Mouse (Mus musculus): ENCODE data around the gene Padi4. TPM values are rescaled to one million over a fixed set of nuclear protein-coding genes. Genes with fewer than 3 reads are reported as not detected.

The Padi4 gene
- total and polyA plus RNA-seq, 3 experiments: 0.02 TPM; not detected in 2

- Histone ChIP-seq H3K4me3 (ENCODE audit: low read depth, low read length) (no peak overlapping the region), H3K27me3 (ENCODE audit: insufficient read depth, low read length) (peaks cover 17% of the 10 kb centered on the region; the same call in 1 of the 2 replicates), H3K4me1 (ENCODE audit: insufficient read depth, low read depth, low read length) (peaks cover 17% of the 10 kb centered on the region), H3K9me3 (replicated peaks) (no peaks in the 10 kb centered on the region), H3K36me3 (replicated peaks) (no peaks in the 10 kb centered on the region)
- TF ChIP-seq POLR2AphosphoS5 (IDR thresholded peaks at IDR 0.05; ENCODE audit: insufficient replicate concordance, low read depth, low read length) (no peak), CTCF (IDR thresholded peaks at IDR 0.05; ENCODE audit: low read depth, low read length) (no peak), TAL1 (conservative IDR thresholded peaks at IDR 0.05; ENCODE audit: low read depth, low read length) (no peak), GATA1 (IDR thresholded peaks at IDR 0.05; ENCODE audit: borderline replicate concordance, low read length) (no peak), GATA2 (IDR thresholded peaks at IDR 0.05; ENCODE audit: borderline replicate concordance, low read depth, low read length) (no peak)
- ATAC-seq (ENCODE audit: extremely low read depth, insufficient number of reproducible peaks, low FRiP score, poor library complexity, severe bottlenecking) (no peak), DNase-seq (ENCODE audit: low spot score) (no peak)
These were observed 35.1 kb upstream of the Padi4 start for GRCm38 (mm10) chr4:140809118-140809517.

DNA sequence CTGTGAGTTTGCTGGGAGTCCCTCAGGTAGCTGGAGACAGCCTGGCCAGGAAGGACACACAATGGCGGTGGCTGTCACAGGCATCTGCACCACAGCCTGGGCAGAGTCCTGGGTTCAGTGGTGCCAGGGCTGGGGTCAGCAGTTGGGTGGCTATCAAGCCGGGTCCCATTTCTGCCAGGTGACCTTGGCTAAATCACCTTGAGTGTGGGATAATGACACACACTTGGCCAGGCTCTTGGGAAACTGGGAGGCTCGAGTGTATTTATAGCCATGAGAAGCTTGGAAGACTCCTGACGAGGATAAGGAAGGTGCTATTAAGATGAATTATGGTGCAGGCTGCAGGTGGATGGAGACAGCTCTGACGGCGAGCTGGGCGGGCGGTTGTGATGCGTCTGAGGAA is 30.6 kb upstream of the Padi4 start:
- Histone ChIP-seq H3K4me1 (ENCODE audit: insufficient read depth, low read depth, low read length) (no peaks in the 10 kb centered on the region; the same call in 1 of the 2 replicates), H3K9me3 (replicated peaks) (no peaks in the 10 kb centered on the region), H3K27me3 (ENCODE audit: insufficient read depth, low read length) (peaks cover 26% of the 10 kb centered on the region), H3K4me3 (ENCODE audit: low read depth, low read length) (no peak overlapping the region), H3K36me3 (replicated peaks) (no peaks in the 10 kb centered on the region)
- no peak for ATAC-seq (ENCODE audit: extremely low read depth, insufficient number of reproducible peaks, low FRiP score, poor library complexity, severe bottlenecking)
- DNase-seq (ENCODE audit: low spot score): no peak
- TF ChIP-seq GATA2 (IDR thresholded peaks at IDR 0.05; ENCODE audit: borderline replicate concordance, low read depth, low read length): no peak
- TF ChIP-seq CTCF (IDR thresholded peaks at IDR 0.05; ENCODE audit: low read depth, low read length): no peak
- TF ChIP-seq TAL1 (conservative IDR thresholded peaks at IDR 0.05; ENCODE audit: low read depth, low read length): no peak

DNA sequence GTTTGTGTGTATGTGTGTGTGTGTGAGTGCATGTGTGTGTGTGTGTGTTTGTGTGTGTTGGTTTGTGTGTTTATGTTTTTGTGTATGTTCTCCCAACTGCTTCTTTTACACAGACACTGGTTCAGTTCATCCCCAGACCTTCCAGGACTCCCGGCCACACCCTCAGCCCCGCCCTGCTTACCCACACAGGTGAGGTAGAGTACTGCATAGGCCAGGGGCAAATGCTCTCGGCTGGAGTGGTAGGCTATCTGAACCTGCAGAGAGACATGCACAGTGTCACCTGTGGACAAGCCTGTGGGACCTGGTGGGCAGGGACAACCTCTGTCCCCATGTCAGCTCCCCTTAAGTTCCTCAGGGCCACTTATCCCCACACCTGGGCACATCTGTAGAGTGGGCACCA is 27.3 kb upstream of the Padi4 start:
- no peaks in the 10 kb centered on the region for H3K4me1 ChIP-seq (ENCODE audit: insufficient read depth, low read depth, low read length)
- no peak for DNase-seq (ENCODE audit: low spot score)
- TF ChIP-seq GATA2 (IDR thresholded peaks at IDR 0.05; ENCODE audit: borderline replicate concordance, low read depth, low read length) (no peak), CTCF (IDR thresholded peaks at IDR 0.05; ENCODE audit: low read depth, low read length) (no peak), TAL1 (conservative IDR thresholded peaks at IDR 0.05; ENCODE audit: low read depth, low read length) (no peak), POLR2AphosphoS5 (IDR thresholded peaks at IDR 0.05; ENCODE audit: insufficient replicate concordance, low read depth, low read length) (no peak), GATA1 (IDR thresholded peaks at IDR 0.05; ENCODE audit: borderline replicate concordance, low read length) (no peak)
- H3K27me3 ChIP-seq (ENCODE audit: insufficient read depth, low read length): peaks cover 18% of the 10 kb centered on the region
- no peak overlapping the region for H3K4me3 ChIP-seq (ENCODE audit: low read depth, low read length)
- no peak for ATAC-seq (ENCODE audit: extremely low read depth, insufficient number of reproducible peaks, low FRiP score, poor library complexity, severe bottlenecking)
- no peaks in the 10 kb centered on the region for H3K9me3 ChIP-seq (replicated peaks)
- H3K36me3 ChIP-seq (replicated peaks): no peaks in the 10 kb centered on the region

- ATAC-seq (ENCODE audit: extremely low read depth, insufficient number of reproducible peaks, low FRiP score, poor library complexity, severe bottlenecking): no peak
- TF ChIP-seq POLR2AphosphoS5 (IDR thresholded peaks at IDR 0.05; ENCODE audit: insufficient replicate concordance, low read depth, low read length) (no peak), TAL1 (conservative IDR thresholded peaks at IDR 0.05; ENCODE audit: low read depth, low read length) (no peak), GATA2 (IDR thresholded peaks at IDR 0.05; ENCODE audit: borderline replicate concordance, low read depth, low read length) (no peak), CTCF (IDR thresholded peaks at IDR 0.05; ENCODE audit: low read depth, low read length) (no peak), GATA1 (IDR thresholded peaks at IDR 0.05; ENCODE audit: borderline replicate concordance, low read length) (no peak)
- H3K9me3 ChIP-seq (replicated peaks): no peaks in the 10 kb centered on the region
These were observed 22.8 kb upstream of the Padi4 start for GRCm38 (mm10) chr4:140796786-140797185.

GRCm38 (mm10) chr4:140794678-140795077 is 20.6 kb upstream of the Padi4 start:
- TF ChIP-seq CTCF (IDR thresholded peaks at IDR 0.05; ENCODE audit: low read depth, low read length) (no peak), POLR2AphosphoS5 (IDR thresholded peaks at IDR 0.05; ENCODE audit: insufficient replicate concordance, low read depth, low read length) (no peak), GATA2 (IDR thresholded peaks at IDR 0.05; ENCODE audit: borderline replicate concordance, low read depth, low read length) (no peak), GATA1 (IDR thresholded peaks at IDR 0.05; ENCODE audit: borderline replicate concordance, low read length) (no peak), TAL1 (conservative IDR thresholded peaks at IDR 0.05; ENCODE audit: low read depth, low read length) (no peak)
- no peaks in the 10 kb centered on the region; the same call in 1 of the 2 replicates for H3K27me3 ChIP-seq (ENCODE audit: insufficient read depth, low read length)
- H3K4me1 ChIP-seq (ENCODE audit: insufficient read depth, low read depth, low read length): no peaks in the 10 kb centered on the region
- no peak for DNase-seq (ENCODE audit: low spot score)
- H3K36me3 ChIP-seq (replicated peaks): no peaks in the 10 kb centered on the region
- H3K4me3 ChIP-seq (ENCODE audit: low read depth, low read length): no peak overlapping the region
- ATAC-seq (ENCODE audit: extremely low read depth, insufficient number of reproducible peaks, low FRiP score, poor library complexity, severe bottlenecking): no peak
- no peaks in the 10 kb centered on the region for H3K9me3 ChIP-seq (replicated peaks)

More at GRCm38 (mm10) chr4:140796786-140797185, 22.8 kb upstream of the Padi4 start:
- no peaks in the 10 kb centered on the region for H3K36me3 ChIP-seq (replicated peaks)
- peaks cover 4% of the 10 kb centered on the region for H3K27me3 ChIP-seq (ENCODE audit: insufficient read depth, low read length)
- no peak for DNase-seq (ENCODE audit: low spot score)
- no peak overlapping the region for H3K4me3 ChIP-seq (ENCODE audit: low read depth, low read length)
- H3K4me1 ChIP-seq (ENCODE audit: insufficient read depth, low read depth, low read length): no peaks in the 10 kb centered on the region

- no peak for DNase-seq (ENCODE audit: low spot score)
- no peaks in the 10 kb centered on the region for H3K9me3 ChIP-seq (replicated peaks)
- no peak for ATAC-seq (ENCODE audit: extremely low read depth, insufficient number of reproducible peaks, low FRiP score, poor library complexity, severe bottlenecking)
- no peak for TF ChIP-seq GATA1 (IDR thresholded peaks at IDR 0.05; ENCODE audit: borderline replicate concordance, low read length)
- no peak for TF ChIP-seq CTCF (IDR thresholded peaks at IDR 0.05; ENCODE audit: low read depth, low read length)
- no peak for TF ChIP-seq TAL1 (conservative IDR thresholded peaks at IDR 0.05; ENCODE audit: low read depth, low read length)
- no peak for TF ChIP-seq GATA2 (IDR thresholded peaks at IDR 0.05; ENCODE audit: borderline replicate concordance, low read depth, low read length)
- TF ChIP-seq POLR2AphosphoS5 (IDR thresholded peaks at IDR 0.05; ENCODE audit: insufficient replicate concordance, low read depth, low read length): no peak
- H3K4me3 ChIP-seq (ENCODE audit: low read depth, low read length): no peak overlapping the region
- no peaks in the 10 kb centered on the region for H3K36me3 ChIP-seq (replicated peaks)
- H3K4me1 ChIP-seq (ENCODE audit: insufficient read depth, low read depth, low read length): no peaks in the 10 kb centered on the region
- no peaks in the 10 kb centered on the region; the same call in 1 of the 2 replicates for H3K27me3 ChIP-seq (ENCODE audit: insufficient read depth, low read length)
These were observed 19.8 kb upstream of the Padi4 start for GRCm38 (mm10) chr4:140793795-140794194.

All from G1E (cell line).